Mouse (Mus musculus): ENCODE measurements around the gene Sorcs1. TPM values are rescaled to one million over a fixed set of nuclear protein-coding genes. Genes with fewer than 3 reads are reported as not detected.

Gene Sorcs1
- polyA plus RNA-seq, 1 experiment from 2014 or later: 0.20 TPM

GRCm38 (mm10) chr19:50374751-50375150, 303.7 kb downstream of the Sorcs1 start:
- Histone ChIP-seq H3K9me3 (replicated peaks) (no peaks in the 10 kb centered on the region), H3K4me3 (no peak overlapping the region), H3K27me3 (ENCODE audit: low read depth, poor library complexity, severe bottlenecking) (no peaks in the 10 kb centered on the region), H3K36me3 (no peaks in the 10 kb centered on the region), H3K4me1 (no peaks in the 10 kb centered on the region), H3K27ac (no peak overlapping the region)
- DNase-seq (ENCODE audit: low spot score): no peak
- WGBS: 83% methylated on average over 10 of the region's 10 CpGs

GRCm38 (mm10) chr19:50366446-50366845, 312.0 kb downstream of the Sorcs1 start:
- no peak for DNase-seq (ENCODE audit: low spot score)
- H3K4me3 ChIP-seq: no peak overlapping the region
- H3K36me3 ChIP-seq: no peaks in the 10 kb centered on the region
- no peaks in the 10 kb centered on the region for H3K4me1 ChIP-seq
- 86% methylated on average over 3 of the region's 3 CpGs for WGBS
- no peaks in the 10 kb centered on the region for H3K27me3 ChIP-seq (ENCODE audit: low read depth, poor library complexity, severe bottlenecking)
- H3K27ac ChIP-seq: no peak overlapping the region
- no peaks in the 10 kb centered on the region for H3K9me3 ChIP-seq (replicated peaks)

- 68% methylated on average over 9 of the region's 9 CpGs for WGBS
- Histone ChIP-seq H3K4me1 (no peaks in the 10 kb centered on the region), H3K27me3 (ENCODE audit: low read depth, poor library complexity, severe bottlenecking) (no peaks in the 10 kb centered on the region), H3K27ac (no peak overlapping the region), H3K9me3 (replicated peaks) (no peaks in the 10 kb centered on the region), H3K36me3 (no peaks in the 10 kb centered on the region), H3K4me3 (no peak overlapping the region)
- DNase-seq (ENCODE audit: low spot score): no peak
Observed at GRCm38 (mm10) chr19:50362655-50363500, 315.6 kb downstream of the Sorcs1 start.

- Histone ChIP-seq H3K36me3 (no peaks in the 10 kb centered on the region), H3K4me3 (no peak overlapping the region), H3K27ac (no peak overlapping the region), H3K9me3 (replicated peaks) (no peaks in the 10 kb centered on the region), H3K27me3 (ENCODE audit: low read depth, poor library complexity, severe bottlenecking) (no peaks in the 10 kb centered on the region), H3K4me1 (no peaks in the 10 kb centered on the region)
- DNase-seq (ENCODE audit: low spot score): no peak
- 43% methylated on average over 2 of the region's 2 CpGs for WGBS
Observed at GRCm38 (mm10) chr19:50358561-50358960, 319.9 kb downstream of the Sorcs1 start.

GRCm38 (mm10) chr19:50339211-50339610, 339.2 kb downstream of the Sorcs1 start:
- H3K27me3 ChIP-seq (ENCODE audit: low read depth, poor library complexity, severe bottlenecking): no peaks in the 10 kb centered on the region
- H3K9me3 ChIP-seq (replicated peaks): no peaks in the 10 kb centered on the region
- H3K27ac ChIP-seq: no peak overlapping the region
- H3K4me3 ChIP-seq: no peak overlapping the region
- no peaks in the 10 kb centered on the region for H3K36me3 ChIP-seq
- WGBS: 94% methylated on average over 8 of the region's 8 CpGs
- DNase-seq (ENCODE audit: low spot score): no peak
- peaks cover 6% of the 10 kb centered on the region; the same call in 1 of the 2 replicates for H3K4me1 ChIP-seq

- Histone ChIP-seq H3K27me3 (ENCODE audit: low read depth, poor library complexity, severe bottlenecking) (no peaks in the 10 kb centered on the region), H3K4me3 (no peak overlapping the region), H3K27ac (no peak overlapping the region), H3K9me3 (replicated peaks) (no peaks in the 10 kb centered on the region), H3K4me1 (no peaks in the 10 kb centered on the region), H3K36me3 (no peaks in the 10 kb centered on the region)
- DNase-seq (ENCODE audit: low spot score): no peak
- 88% methylated on average over 3 of the region's 3 CpGs for WGBS
Observed at GRCm38 (mm10) chr19:50336751-50337150, 341.7 kb downstream of the Sorcs1 start.

GRCm38 (mm10) chr19:50331136-50331535, 347.3 kb downstream of the Sorcs1 start:
- Histone ChIP-seq H3K27me3 (ENCODE audit: low read depth, poor library complexity, severe bottlenecking) (no peaks in the 10 kb centered on the region), H3K4me1 (no peaks in the 10 kb centered on the region), H3K27ac (no peak overlapping the region), H3K9me3 (replicated peaks) (no peaks in the 10 kb centered on the region), H3K36me3 (no peaks in the 10 kb centered on the region), H3K4me3 (no peak overlapping the region)
- DNase-seq (ENCODE audit: low spot score): no peak
- WGBS: 92% methylated on average over 3 of the region's 3 CpGs

- no peak overlapping the region for H3K27ac ChIP-seq
- no peak overlapping the region for H3K4me3 ChIP-seq
- no peaks in the 10 kb centered on the region for H3K36me3 ChIP-seq
- H3K4me1 ChIP-seq: no peaks in the 10 kb centered on the region
- H3K27me3 ChIP-seq (ENCODE audit: low read depth, poor library complexity, severe bottlenecking): no peaks in the 10 kb centered on the region
- WGBS: 86% methylated on average over 8 of the region's 8 CpGs
- H3K9me3 ChIP-seq (replicated peaks): no peaks in the 10 kb centered on the region
- no peak for DNase-seq (ENCODE audit: low spot score)
Observed at GRCm38 (mm10) chr19:50327804-50328203, 350.6 kb downstream of the Sorcs1 start.

GRCm38 (mm10) chr19:50326151-50326550, 352.3 kb downstream of the Sorcs1 start:
- H3K9me3 ChIP-seq (replicated peaks): no peaks in the 10 kb centered on the region
- WGBS: 70% methylated on average over 3 of the region's 3 CpGs
- no peaks in the 10 kb centered on the region for H3K27me3 ChIP-seq (ENCODE audit: low read depth, poor library complexity, severe bottlenecking)
- no peak overlapping the region for H3K4me3 ChIP-seq
- no peaks in the 10 kb centered on the region for H3K36me3 ChIP-seq
- no peaks in the 10 kb centered on the region for H3K4me1 ChIP-seq
- no peak overlapping the region for H3K27ac ChIP-seq
- DNase-seq (ENCODE audit: low spot score): no peak

- Histone ChIP-seq H3K27ac (no peak overlapping the region), H3K9me3 (replicated peaks) (no peaks in the 10 kb centered on the region), H3K36me3 (no peaks in the 10 kb centered on the region), H3K27me3 (ENCODE audit: low read depth, poor library complexity, severe bottlenecking) (no peaks in the 10 kb centered on the region), H3K4me1 (no peaks in the 10 kb centered on the region), H3K4me3 (no peak overlapping the region)
- whole genome bisulfite sequencing: 91% methylated on average over 10 of the region's 10 CpGs
- no peak for DNase-seq (ENCODE audit: low spot score)
Observed at GRCm38 (mm10) chr19:50325686-50326085, 352.8 kb downstream of the Sorcs1 start.

- Histone ChIP-seq H3K27me3 (ENCODE audit: low read depth, poor library complexity, severe bottlenecking) (no peaks in the 10 kb centered on the region), H3K27ac (no peak overlapping the region), H3K9me3 (replicated peaks) (no peaks in the 10 kb centered on the region), H3K36me3 (no peaks in the 10 kb centered on the region), H3K4me3 (no peak overlapping the region), H3K4me1 (no peaks in the 10 kb centered on the region)
- DNase-seq (ENCODE audit: low spot score): no peak
- 86% methylated on average over 2 of the region's 2 CpGs for WGBS
Observed at GRCm38 (mm10) chr19:50307046-50307445, 371.4 kb downstream of the Sorcs1 start.

GRCm38 (mm10) chr19:50294205-50294604, 384.2 kb downstream of the Sorcs1 start:
- no peak overlapping the region for H3K4me3 ChIP-seq
- no peak for DNase-seq (ENCODE audit: low spot score)

GRCm38 (mm10) chr19:50264450-50264849, 414.0 kb downstream of the Sorcs1 start:
- H3K4me3 ChIP-seq: no peak overlapping the region
- DNase-seq (ENCODE audit: low spot score): no peak
- H3K36me3 ChIP-seq: no peaks in the 10 kb centered on the region
- 88% methylated on average over 1 of the region's 1 CpGs for WGBS
- no peak overlapping the region for H3K27ac ChIP-seq
- H3K27me3 ChIP-seq (ENCODE audit: low read depth, poor library complexity, severe bottlenecking): no peaks in the 10 kb centered on the region
- H3K9me3 ChIP-seq (replicated peaks): no peaks in the 10 kb centered on the region
- H3K4me1 ChIP-seq: no peaks in the 10 kb centered on the region

More at GRCm38 (mm10) chr19:50294205-50294604, 384.2 kb downstream of the Sorcs1 start:
- Histone ChIP-seq H3K27ac (no peak overlapping the region), H3K27me3 (ENCODE audit: low read depth, poor library complexity, severe bottlenecking) (no peaks in the 10 kb centered on the region), H3K36me3 (no peaks in the 10 kb centered on the region), H3K4me1 (no peaks in the 10 kb centered on the region), H3K9me3 (replicated peaks) (no peaks in the 10 kb centered on the region)
- WGBS: 93% methylated on average over 7 of the region's 7 CpGs
